In the genomic region with DNA sequence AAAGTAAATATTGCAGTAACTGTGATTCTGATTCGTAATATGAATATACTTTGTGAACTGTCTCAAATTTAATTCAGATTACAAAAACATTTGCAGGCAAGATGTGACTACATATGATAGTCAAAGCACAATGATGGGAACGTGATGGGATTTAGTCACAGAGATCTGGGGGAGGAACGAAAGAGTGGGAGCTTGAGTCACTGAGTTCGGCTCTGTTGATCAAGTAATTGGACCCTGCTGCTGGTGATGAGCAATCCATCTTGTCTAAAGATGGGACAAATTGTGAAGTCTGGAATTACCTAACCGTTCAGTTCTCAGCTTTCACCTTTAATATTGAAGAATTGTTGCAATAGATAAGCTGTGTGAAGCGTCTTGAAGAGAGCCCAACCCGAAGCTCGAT, we compare ENCODE assay signal across 22 mouse cellular contexts. TPM values are rescaled to one million over a fixed set of nuclear protein-coding genes. Genes with fewer than 3 reads are reported as not detected.
"Had no signal": no experiment of that assay in that cellular context is flagged by ENCODE, and none has a peak within 500 bp of the region (broad histone marks: within the 10 kb centered on the region; RNA-seq: fewer than 3 reads in every experiment).

No protein-coding gene starts in this region.

- H3K4me2 ChIP-seq: lung, embryonic 14.5 days; midbrain, embryonic 12.5 days; neural tube, embryonic 13.5 days; neural tube, embryonic 15.5 days; stomach, embryonic 15.5 days had no signal

- H3K27ac ChIP-seq: midbrain, embryonic 10.5 days; midbrain, embryonic 12.5 days; neural tube, embryonic 13.5 days; neural tube, embryonic 15.5 days; stomach, embryonic 15.5 days; stomach, postnatal 0 days had no signal

- H3K9me3 ChIP-seq: midbrain, embryonic 10.5 days; midbrain, embryonic 12.5 days; neural tube, embryonic 13.5 days; neural tube, embryonic 15.5 days; stomach, embryonic 15.5 days had no signal

- ATAC-seq: midbrain, embryonic 16.5 days had no signal

- H3K4me3 ChIP-seq: midbrain, embryonic 10.5 days; midbrain, embryonic 12.5 days; myocyte; neural tube, embryonic 13.5 days; neural tube, embryonic 15.5 days; stomach, embryonic 15.5 days had no signal

- H3K36me3 ChIP-seq: neural tube, embryonic 15.5 days; stomach, embryonic 15.5 days had no signal

- H3K9ac ChIP-seq: lung, embryonic 14.5 days; midbrain, embryonic 12.5 days; neural tube, embryonic 13.5 days; neural tube, embryonic 15.5 days; stomach, embryonic 15.5 days had no signal

- DNase-seq: lung, adult 18-20 months; lung, embryonic 14.5 days; lung, postnatal 10 days; lung, postnatal 4 days; midbrain, embryonic 14.5 days; retina, postnatal 1 day; right cerebral cortex, adult 18-20 months; right cerebral cortex, postnatal 25 days; thymus, adult 18-20 months; thymus, postnatal 14 days; thymus, postnatal 36 days had no signal

- H3K27me3 ChIP-seq: midbrain, embryonic 12.5 days; neural tube, embryonic 13.5 days; neural tube, embryonic 15.5 days; stomach, embryonic 15.5 days had no signal

RNA-seq across cellular contexts. Expression of a gene that starts 7.2 kb away (rescaled TPM):
- polyA plus RNA-seq: lung, embryonic 14.5 days; lung, embryonic 16.5 days; midbrain, embryonic 10.5 days; midbrain, embryonic 12.5 days; midbrain, embryonic 14.5 days; myocyte; neural tube, embryonic 11.5 days; neural tube, embryonic 13.5 days; spleen, adult 2 months; stomach, embryonic 15.5 days; stomach, postnatal 0 days had no signal
